Mouse (Mus musculus) macrophage (primary cell): ENCODE measurements around the gene Lama2. TPM values are rescaled to one million over a fixed set of nuclear protein-coding genes. Genes with fewer than 3 reads are reported as not detected.

Experiments
- H3K27ac ChIP-seq: fragments of 350-480 bp; formaldehyde crosslinking; 2 replicates; pipeline ENCODE4 v1.9.0; 2021
- H3K36me3 ChIP-seq: fragments of 350-480 bp; formaldehyde crosslinking; 2 replicates; pipeline ENCODE4 v1.9.0; 2021; ENCODE audit errors: inconsistent target
- H3K4me3 ChIP-seq: fragments of 350-480 bp; formaldehyde crosslinking; 2 replicates; pipeline ENCODE4 v1.9.0; 2021; ENCODE audit errors: inconsistent target
- H3K79me2 ChIP-seq: fragments of 350-480 bp; formaldehyde crosslinking; 2 replicates; pipeline ENCODE4 v1.9.0; 2021; ENCODE audit errors: inconsistent target
- WGBS: methylation state at CpG from one replicate; pipeline ENCODE4 v1.1.7; 2026; ENCODE audit warnings: inconsistent platforms; ENCODE audit not compliant: missing documents; 5-methylcytosine and 5-hydroxymethylcytosine counted together
- polyA plus RNA-seq: library from polyadenylated mRNA; stranded (reverse); fragments of 250-400 nt; gene quantifications from 3 replicates; pipeline ENCODE4 v1.2.4, GENCODE M21; 2018; ENCODE audit warnings: inconsistent platforms
- total RNA-seq, 78 experiments: library from RNA; depleted of rRNA; stranded (reverse); fragments of 250-400 nt; gene quantifications; 1 replicate in 9 of 78; 2 replicates in 24 of 78; 3 replicates in 43 of 78; 4 replicates in 2 of 78; pipeline ENCODE4 v1.2.4; 2018; ENCODE audit warnings: inconsistent platforms in 56 of 78

Lama2 gene
- 1 to 10 TPM in 1 of 26 experiments, under 1 TPM in 1, not detected in 24; 0.66 to 2.0 TPM for total RNA-seq (2018; cell fraction: chromatin; rRNA removed)
- under 1 TPM in 2 of 26 experiments, not detected in 24; 0.04 to 0.05 TPM for total RNA-seq (2018; cell fraction: cytosol; rRNA removed)
- under 1 TPM in 1 of 26 experiments, not detected in 25; 0.07 TPM for total RNA-seq (2018; cell fraction: nucleus; rRNA removed)
- not detected in 3 replicates for polyA plus RNA-seq

GRCm38 (mm10) chr10:27619658-27620057 lies at the start of gene Lama2:
Gene Lama2, minus strand, starts transcription at chr10:27619758.
- 93% methylated on average over 3 of the region's 3 CpGs for WGBS
- Histone ChIP-seq H3K36me3 (no peaks in the 10 kb centered on the region), H3K27ac (no peak within 1 kb of the TSS), H3K4me3 (no peak within 1 kb of the TSS), H3K79me2 (no peaks in the 10 kb centered on the region)

GRCm38 (mm10) chr10:27664391-27664790 lies 44.8 kb upstream of the Lama2 start:
- Histone ChIP-seq H3K4me3 (no peak overlapping the region), H3K36me3 (no peaks in the 10 kb centered on the region), H3K79me2 (no peaks in the 10 kb centered on the region), H3K27ac (no peak overlapping the region)
- 63% methylated on average over 1 of the region's 1 CpGs for WGBS

DNA sequence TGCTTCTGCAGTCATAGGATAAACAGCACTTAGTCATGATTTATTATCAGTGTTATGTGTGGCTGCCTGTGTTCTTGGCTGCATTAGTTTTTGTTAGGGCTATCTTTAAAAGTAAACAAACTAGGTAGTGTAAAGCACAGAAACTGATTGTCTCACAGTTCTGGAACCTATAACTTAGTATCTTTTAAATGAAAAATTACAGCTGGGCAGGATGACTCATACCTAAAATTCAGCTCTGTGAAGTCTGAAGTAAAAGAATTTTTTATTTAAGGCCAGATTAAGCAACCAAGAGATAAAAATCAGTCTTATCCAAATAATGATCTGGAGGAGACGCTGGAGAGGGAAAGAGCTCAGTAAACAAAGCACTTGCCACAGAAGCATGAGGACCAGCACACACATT lies 43.8 kb upstream of the Lama2 start:
- H3K4me3 ChIP-seq = no peak overlapping the region

DNA sequence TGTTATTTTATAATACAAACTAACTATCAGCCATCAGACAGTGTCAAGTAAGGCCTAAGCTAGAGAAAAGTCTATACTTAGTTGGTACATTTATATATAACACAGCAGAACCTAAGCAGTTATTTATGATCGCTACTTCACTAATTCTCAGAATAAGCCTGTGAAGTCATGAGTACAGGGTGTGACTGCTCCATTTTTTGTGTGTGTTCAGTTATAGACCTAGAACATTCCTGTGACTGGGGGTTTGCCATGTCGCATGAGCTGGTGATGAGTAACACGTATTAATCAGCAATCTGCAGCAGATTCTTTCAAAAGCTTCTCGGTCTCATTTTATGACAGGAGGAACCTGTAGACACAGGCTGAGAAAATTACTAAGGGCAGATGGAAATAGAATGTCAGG lies 34.6 kb upstream of the Lama2 start:
- Histone ChIP-seq H3K27ac (no peak overlapping the region), H3K79me2 (no peaks in the 10 kb centered on the region), H3K36me3 (no peaks in the 10 kb centered on the region), H3K4me3 (no peak overlapping the region)
- WGBS = 87% methylated on average over 4 of the region's 4 CpGs

More for the DNA sequence above, 43.8 kb upstream of the Lama2 start:
- Histone ChIP-seq H3K79me2 (no peaks in the 10 kb centered on the region), H3K36me3 (no peaks in the 10 kb centered on the region), H3K27ac (no peak overlapping the region)
- WGBS = 85% methylated on average over 1 of the region's 1 CpGs

DNA sequence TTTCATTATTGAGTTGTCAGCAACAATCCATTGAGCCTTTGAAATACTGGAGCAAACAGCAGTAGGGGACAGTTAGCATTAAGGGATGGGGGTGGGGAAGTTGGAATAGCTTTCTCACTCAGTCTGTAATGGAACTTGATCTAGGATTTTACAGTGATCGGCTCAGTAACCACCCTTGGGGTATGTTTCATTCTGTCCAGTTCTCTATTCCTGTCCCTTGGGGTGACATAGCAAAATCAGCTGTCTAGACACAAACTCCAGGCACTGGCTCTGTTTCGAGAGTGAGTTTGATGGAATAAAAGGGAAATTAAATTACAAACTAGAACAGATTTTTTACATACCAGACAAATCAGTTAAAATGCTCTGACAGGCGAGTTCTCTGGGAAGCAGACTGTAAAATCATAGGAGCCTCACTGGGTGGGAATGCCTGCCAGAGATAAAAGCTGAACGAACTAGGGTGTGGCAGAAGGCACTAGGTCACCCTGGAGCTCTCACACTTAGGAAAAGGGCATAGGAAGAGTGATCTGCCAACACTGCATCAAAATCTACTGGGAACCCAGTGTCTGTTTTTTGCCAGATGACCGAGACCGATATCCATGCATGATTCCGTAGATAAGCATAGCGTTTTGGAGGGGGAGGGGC lies 33.3 kb upstream of the Lama2 start:
- H3K4me3 ChIP-seq = no peak overlapping the region
- H3K36me3 ChIP-seq = no peaks in the 10 kb centered on the region
- no peaks in the 10 kb centered on the region for H3K79me2 ChIP-seq
- no peak overlapping the region for H3K27ac ChIP-seq
- 78% methylated on average over 8 of the region's 8 CpGs for WGBS

DNA sequence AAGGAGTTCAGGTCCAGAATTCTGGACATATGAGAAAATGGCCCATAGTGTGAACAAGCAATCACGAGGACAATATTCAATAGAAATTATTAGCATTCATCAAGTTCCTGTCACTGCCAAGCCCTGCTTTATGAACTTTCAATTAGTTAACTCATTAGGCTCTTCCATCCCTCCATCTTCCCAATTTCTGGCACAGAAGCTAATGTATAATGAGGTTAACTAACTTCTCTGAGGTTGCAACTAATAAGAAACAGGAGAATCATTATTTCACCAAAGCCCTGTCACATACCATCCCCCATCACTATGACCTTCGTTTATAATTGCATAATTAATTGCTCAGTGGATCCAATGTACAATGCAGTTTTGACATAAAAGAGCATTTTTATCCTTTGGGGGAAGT lies 16.2 kb upstream of the Lama2 start:
- no peak overlapping the region for H3K4me3 ChIP-seq

DNA sequence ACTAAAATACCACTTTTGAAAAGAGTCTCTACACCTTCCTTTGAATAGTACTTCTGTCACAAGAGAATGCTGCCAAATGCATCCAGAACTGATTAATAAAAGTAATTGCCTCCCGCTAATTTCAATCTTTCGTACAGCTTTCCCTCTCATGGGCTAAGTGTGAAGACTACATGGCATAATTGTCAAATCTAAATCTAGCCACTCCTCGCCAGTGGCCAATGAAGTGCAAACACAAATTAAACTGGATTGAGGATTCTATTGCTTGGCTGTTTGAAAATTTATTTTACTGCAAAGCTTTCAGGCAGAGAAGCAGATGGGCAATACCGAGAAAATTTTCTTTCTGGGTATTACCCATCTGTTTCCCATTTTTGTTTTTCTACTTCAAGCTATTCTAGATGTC lies 11.4 kb upstream of the Lama2 start:
- WGBS = 89% methylated on average over 4 of the region's 4 CpGs
- H3K79me2 ChIP-seq = no peaks in the 10 kb centered on the region
- H3K36me3 ChIP-seq = no peaks in the 10 kb centered on the region
- no peak overlapping the region for H3K4me3 ChIP-seq
- no peak overlapping the region for H3K27ac ChIP-seq

More for the DNA sequence above, 16.2 kb upstream of the Lama2 start:
- H3K79me2 ChIP-seq = no peaks in the 10 kb centered on the region
- H3K36me3 ChIP-seq = no peaks in the 10 kb centered on the region
- H3K27ac ChIP-seq = no peak overlapping the region
- 79% methylated on average over 2 of the region's 2 CpGs for WGBS

DNA sequence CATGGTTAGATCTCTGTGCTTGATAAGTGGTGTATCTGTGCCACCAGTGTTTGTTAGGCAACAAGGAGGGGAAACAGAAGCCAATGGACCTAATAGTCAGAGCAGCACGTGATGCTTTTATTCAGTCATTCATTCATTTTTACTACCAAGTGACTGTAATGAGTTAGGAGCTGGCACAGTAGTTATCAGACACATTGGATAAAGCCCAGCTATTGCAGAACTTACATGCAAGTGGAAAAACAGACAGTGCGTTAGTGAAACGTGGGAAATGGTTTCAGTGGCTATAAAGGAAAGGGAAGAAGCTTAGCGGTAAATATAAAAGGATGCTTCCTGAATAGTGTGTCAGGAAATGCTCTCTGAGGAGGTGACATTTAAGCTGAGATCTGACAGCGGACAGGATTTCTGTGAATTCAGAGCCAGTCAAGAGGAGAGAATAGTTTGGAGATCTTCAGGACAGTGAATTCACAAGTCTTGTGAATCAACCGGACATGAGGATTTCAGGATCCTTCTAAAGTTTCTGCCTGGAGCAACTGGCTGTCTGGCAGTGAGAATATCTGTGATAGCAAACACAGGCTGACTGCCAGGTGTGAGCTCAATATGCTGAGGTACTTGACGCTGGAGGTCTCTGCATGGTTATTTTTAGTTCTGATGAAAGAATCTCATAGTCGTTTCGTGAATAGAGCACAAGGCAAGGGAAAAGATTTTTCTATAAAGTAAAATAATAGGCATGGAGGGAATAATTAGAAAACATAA lies 2.3 kb upstream of the Lama2 start:
- Histone ChIP-seq H3K4me3 (no peak overlapping the region), H3K36me3 (no peaks in the 10 kb centered on the region)
- WGBS = 66% methylated on average over 9 of the region's 9 CpGs

GRCm38 (mm10) chr10:27617522-27618020 lies 2.0 kb downstream of the Lama2 start:
- H3K79me2 ChIP-seq = no peaks in the 10 kb centered on the region
- no peak overlapping the region for H3K4me3 ChIP-seq
- 82% methylated on average over 4 of the region's 4 CpGs for WGBS
- H3K27ac ChIP-seq = no peak overlapping the region
- no peaks in the 10 kb centered on the region for H3K36me3 ChIP-seq

More for the DNA sequence above, 2.3 kb upstream of the Lama2 start:
- H3K27ac ChIP-seq = no peak overlapping the region
- H3K79me2 ChIP-seq = no peaks in the 10 kb centered on the region

GRCm38 (mm10) chr10:27616641-27617415 lies 2.7 kb downstream of the Lama2 start:
- H3K79me2 ChIP-seq = no peaks in the 10 kb centered on the region
- H3K36me3 ChIP-seq = no peaks in the 10 kb centered on the region
- H3K4me3 ChIP-seq = no peak overlapping the region
- no peak overlapping the region for H3K27ac ChIP-seq
- WGBS = 26% methylated on average over 18 of the region's 18 CpGs

- Histone ChIP-seq H3K79me2 (no peaks in the 10 kb centered on the region), H3K36me3 (no peaks in the 10 kb centered on the region), H3K27ac (no peak overlapping the region), H3K4me3 (no peak overlapping the region)
- 77% methylated on average over 3 of the region's 3 CpGs for WGBS
These were observed 23.9 kb downstream of the Lama2 start for GRCm38 (mm10) chr10:27595675-27596074.

DNA sequence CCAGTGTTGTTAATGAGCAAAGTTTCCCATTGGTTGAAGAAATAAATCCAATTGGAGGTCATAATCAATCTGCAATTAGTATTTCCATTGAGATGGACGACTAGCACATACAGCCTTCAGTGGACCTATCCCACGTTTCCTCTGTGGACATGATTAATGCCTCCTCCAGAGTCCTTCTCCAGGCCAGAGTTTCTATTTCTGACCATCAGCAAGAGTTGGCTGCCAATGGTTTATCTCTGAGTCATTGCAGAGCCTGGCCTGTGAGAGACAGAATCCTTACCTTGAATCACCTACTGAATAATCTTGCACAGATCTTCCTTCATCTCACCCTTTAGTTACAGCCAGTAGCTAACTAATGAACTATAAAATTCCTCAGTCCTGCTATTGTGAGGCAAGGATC lies 86.3 kb downstream of the Lama2 start:
- Histone ChIP-seq H3K4me3 (no peak overlapping the region), H3K79me2 (no peaks in the 10 kb centered on the region), H3K27ac (no peak overlapping the region), H3K36me3 (no peaks in the 10 kb centered on the region)
- WGBS = 83% methylated on average over 2 of the region's 2 CpGs

- Histone ChIP-seq H3K27ac (no peak overlapping the region), H3K4me3 (no peak overlapping the region), H3K79me2 (no peaks in the 10 kb centered on the region), H3K36me3 (no peaks in the 10 kb centered on the region)
- 77% methylated on average over 3 of the region's 3 CpGs for WGBS
These were observed 110.6 kb downstream of the Lama2 start for GRCm38 (mm10) chr10:27508847-27509459.

GRCm38 (mm10) chr10:27500863-27501262 lies 118.7 kb downstream of the Lama2 start:
- WGBS = 90% methylated on average over 3 of the region's 3 CpGs
- Histone ChIP-seq H3K4me3 (no peak overlapping the region), H3K36me3 (no peaks in the 10 kb centered on the region), H3K79me2 (no peaks in the 10 kb centered on the region), H3K27ac (no peak overlapping the region)
